Mouse (Mus musculus) neural tube, embryonic 10.5 days (tissue): ENCODE data around the gene Nebl.

Experiments
- DNase-seq: peaks from one replicate; pipeline ENCODE4 v3.0.0-alpha.2; 2017; ENCODE audit warnings: low spot score; ENCODE audit errors: extremely low spot score

Gene Nebl

DNA sequence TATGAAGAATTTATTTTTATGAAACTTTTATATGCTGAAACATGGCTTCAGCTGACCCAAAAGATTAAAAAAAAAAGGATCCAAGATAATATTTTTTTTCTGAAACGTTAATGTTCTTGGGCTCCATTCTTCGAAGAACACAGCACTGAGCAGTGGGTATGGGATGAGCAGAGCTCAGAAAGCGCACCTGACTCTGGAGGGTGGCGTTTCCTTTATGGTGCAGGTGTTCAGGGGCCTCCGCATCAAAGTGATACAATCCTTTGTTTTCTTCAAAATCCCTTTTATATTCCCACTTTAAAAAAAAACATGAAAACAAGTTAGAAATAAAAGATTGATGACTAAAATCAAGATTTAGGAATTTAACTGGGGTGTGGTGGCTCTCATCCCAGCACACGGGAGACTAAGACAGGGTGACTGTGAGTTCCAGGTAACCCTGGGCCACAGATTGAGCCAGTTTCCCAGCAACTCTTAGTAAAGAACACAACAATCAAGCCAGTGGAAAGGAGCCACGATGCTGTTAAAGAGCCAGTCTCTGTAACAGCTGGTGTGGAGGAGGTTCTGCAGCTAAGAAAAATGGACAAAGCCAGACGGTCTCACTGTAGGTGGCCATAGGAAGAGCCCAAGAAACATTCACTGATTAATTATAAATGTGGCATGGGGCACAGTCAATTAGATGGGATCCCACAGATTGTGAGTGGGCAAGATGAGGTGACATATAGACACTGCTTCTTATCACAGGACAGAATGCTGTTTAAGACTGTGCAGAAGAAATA, 317.6 kb downstream of the Nebl start:
- DNase-seq, result no peak

DNA sequence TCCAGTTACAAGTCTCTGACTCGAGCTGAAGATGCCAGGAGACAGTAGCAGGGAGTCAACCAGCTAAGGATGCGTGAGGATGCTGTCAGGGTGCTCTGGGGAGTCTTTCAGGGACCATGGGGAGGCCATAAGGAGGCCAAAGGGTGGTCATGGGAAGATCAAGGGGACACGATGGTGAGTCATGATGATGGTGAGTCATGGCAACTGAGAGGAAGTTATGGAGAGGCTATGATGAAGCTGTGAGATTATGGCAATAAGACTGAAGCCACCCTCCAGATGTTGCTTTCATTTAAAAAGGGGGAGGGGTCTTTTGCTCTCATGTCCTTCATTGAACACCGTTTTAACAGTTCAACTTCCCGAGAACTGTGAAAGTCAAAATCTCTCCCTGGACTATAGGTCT, 322.0 kb downstream of the Nebl start:
- DNase-seq, result no peak

DNA sequence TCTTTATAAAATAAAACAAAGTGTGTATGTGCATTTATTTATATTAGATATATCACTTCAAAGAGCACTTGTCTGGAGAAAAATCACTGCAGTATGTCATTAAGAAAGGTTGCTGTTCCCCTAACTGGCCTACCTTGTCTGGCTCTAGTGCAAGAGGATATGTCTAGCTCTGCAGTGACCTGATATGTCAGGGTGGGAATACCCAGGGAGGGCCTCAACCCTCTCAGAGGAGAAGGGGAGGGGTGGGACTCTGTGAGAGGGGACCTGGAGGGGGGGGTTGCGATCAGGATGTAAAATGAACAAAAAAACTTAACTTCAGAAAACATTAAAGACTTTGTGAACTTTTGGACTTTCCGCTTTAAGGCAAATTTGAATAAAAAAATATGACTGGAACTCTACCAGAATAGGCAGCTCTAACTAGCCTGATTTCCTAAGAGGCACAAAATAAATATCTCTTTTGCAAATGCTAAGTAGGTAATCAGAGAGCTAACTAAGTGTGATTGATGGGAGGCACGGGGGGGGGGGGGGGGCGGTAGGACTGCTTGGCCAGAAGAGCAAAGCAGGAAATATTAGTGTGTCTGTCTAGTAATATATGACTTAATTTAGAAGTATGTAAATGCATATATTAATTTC, 325.2 kb downstream of the Nebl start:
- no peak for DNase-seq

DNA sequence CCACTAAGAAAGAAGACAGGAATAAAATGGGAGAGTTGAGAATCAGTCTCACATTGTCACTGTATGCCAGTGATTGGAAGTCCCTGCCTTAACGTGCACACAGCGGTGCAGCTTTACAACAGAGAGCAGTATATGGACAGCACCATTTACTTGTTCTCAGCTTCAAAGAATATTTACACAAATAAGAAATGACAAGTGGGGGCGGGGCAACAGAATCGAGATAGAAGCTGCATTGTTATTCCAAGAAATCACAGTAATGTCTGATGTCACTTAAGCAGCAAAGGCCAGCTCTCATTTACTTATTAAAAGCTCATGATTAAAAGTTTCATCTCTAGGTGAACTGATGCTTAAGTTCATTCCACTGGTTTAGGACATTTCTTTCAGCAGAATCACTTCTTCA, 328.8 kb downstream of the Nebl start:
- DNase-seq, result no peak

DNA sequence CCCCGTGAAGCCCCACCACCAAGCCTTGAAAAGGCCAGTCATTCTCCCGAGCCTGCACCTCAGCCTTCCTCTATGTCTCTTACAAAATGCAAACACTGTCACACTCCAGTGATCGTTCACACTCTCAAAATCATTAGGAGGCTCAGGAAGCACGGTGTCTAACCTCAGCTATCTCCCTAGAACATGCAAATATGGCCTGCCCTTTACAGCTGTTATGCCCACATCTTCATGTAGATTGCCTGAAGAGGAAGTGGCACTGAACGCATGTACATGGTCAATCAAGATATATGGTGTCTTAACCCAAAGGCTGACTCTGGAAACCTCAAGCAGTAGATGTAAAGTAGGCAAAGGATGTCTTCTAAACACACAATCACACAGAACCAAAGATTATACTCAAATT, 335.0 kb downstream of the Nebl start:
- no peak for DNase-seq

DNA sequence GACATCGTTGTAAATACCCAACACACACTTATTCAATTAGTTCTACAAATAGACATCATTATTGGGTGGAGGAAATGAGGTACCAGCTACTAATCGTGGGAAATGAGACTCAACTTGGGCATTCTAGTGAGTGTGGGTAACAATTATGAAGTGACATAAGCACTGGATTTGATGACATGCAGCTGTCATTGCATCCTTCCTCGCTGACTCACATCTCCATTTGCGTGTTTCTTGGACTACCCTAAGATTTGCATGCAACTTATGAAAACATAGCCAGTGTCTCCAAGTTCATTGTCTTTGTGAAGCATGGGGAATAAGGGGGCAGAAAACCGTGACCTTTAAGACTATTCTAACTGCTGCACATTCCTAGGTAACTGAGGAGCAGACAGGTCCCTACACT, 339.9 kb downstream of the Nebl start:
- no peak for DNase-seq

DNA sequence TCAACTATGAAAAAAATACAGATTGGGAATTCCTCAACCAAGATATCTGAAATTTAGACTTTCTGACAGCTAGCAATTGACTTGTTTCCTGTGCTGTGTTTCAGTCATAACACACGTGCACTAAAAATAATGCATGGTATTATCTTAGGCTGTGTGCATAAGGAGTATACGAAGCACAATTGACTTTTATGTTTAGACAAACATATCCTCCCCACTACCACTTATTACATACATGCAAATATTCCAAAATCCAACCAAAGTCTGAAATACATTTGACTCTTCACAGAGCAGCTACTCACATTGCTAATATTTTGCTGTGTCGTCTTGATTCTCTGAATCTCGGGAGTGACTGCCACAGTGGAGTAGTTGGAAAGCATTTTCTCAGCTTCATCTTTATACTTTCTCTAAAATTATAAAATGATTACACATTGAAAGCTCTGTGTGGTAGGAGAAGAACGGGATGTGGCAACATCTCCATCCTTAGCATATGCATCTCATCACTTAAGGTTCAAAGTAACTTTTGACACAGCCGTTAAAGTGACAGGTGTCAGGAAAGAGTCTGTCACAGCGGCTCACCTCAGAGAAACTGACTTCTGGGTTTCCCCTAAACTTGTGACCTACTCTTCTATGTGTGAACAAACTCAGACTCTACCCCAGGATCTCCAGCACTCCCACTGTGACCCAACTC, 340.6 kb downstream of the Nebl start:
- DNase-seq, result no peak

DNA sequence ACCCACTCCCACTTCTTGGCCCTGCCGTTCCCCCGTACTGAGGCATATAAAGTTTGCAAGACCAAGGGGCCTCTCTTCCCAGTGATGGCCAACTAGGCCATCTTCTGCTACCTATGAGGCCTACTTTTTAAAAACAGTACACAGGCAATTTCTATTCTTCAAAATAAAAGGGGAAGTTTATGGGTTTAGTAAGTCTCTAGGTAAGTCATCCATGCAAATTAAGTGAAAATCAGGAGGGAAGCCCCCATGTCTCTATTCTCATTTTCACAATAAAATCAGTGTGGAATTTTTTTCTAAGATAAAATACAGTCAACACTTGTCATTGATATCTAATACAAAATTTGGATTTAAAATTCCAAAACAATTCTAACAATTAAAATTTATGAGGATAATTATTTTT, 341.4 kb downstream of the Nebl start:
- no peak for DNase-seq

DNA sequence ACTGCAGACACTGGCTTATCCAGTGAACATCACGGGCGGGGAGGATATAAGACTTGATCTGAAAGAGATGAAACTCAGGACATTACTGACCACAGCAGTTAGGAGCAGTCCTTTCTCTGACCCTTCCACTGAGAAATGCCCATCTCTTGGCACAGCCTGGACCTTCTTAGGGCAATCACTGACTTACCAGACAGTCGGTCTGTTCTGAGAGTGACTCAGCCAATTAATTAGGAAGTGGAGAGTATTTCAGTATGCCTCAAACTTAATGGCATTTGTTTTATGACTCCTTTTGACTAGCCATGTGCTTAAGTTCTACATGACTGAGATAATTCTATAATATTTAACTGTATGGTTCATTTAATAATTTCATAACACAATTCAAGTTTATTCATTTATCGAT, 341.9 kb downstream of the Nebl start:
- DNase-seq, result no peak

DNA sequence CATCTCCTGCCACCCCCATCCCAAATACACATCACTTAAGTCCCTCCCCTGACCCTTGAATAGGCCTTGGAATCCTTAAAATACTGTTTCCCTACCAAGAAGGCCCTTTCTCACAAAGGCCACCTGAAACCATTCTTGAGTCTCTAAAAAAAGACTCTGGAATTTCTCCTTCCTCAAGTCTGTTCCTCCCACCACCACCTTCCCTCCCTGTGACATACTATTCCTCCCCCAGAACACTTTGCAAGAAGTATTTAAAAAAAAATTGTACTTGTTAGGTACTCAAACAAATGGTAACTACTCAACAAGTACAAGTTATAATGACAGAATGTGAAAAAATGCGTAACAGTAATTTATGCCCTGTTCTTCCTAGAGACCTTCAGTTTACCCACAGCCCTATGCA, 349.0 kb downstream of the Nebl start:
- no peak for DNase-seq

DNA sequence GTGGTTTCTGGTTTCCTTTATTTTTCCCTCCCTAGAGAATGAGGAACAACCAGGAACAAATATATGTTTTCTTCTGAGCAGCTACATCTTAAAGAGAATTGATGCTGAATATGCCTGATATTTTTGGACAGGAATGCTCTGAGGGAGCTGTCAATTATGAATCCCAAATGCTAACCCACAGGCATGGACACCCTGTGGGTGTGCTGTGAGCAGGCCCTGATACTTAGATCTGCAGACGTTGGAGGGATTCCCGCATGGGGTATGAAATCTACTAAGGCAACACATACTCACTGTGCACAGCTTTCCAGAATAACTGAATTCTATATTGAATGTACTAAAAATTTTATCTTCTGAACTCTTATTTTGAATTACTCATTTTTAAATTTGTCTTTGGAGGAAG, 355.3 kb downstream of the Nebl start:
- no peak for DNase-seq

DNA sequence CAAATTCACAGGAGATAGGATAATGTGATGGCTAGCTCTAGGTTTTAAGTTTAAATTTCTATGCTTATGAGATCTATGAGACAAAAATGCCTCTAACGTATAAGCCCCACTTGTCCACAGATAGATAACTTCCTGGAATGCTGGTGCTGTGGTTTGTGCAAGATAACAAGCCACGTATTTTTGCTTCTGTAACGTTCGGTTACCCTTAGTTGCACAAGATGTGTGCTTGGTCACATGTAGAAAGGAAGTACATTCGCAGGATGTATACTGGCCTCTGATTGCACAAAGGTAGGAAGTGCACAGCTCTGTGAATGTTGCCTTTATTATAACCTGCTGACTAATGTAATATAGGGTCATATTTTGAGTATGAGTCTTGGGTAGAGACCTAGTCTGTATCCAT, 365.6 kb downstream of the Nebl start:
- no peak for DNase-seq

DNA sequence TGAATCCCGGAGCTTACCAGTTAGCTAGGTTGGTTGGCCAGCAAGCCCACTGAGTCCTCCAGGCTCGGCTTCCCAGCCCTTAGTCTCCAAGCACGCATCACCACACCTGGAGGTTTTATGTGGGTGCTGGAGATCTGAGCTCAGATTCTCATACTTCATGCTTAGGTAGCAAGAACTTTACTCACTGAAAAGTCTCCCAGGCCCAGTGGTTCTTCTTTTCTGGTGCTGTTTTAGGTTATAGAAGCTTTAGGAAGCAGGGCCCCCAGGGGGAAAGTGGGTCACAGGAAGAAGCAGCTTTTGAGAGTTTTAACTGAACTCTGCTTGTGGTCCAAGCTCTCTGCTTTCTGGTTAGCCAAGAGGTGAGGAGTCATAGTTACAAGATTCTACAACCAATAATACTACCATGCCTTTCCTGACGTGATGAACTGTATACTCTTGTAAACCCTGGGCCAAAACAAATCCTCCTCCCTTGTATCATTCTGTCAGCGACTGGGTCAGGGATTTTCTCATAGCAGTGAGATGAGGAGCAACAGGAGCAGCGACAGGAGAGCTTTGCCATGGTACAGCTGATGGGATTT, 366.2 kb downstream of the Nebl start:
- no peak for DNase-seq

DNA sequence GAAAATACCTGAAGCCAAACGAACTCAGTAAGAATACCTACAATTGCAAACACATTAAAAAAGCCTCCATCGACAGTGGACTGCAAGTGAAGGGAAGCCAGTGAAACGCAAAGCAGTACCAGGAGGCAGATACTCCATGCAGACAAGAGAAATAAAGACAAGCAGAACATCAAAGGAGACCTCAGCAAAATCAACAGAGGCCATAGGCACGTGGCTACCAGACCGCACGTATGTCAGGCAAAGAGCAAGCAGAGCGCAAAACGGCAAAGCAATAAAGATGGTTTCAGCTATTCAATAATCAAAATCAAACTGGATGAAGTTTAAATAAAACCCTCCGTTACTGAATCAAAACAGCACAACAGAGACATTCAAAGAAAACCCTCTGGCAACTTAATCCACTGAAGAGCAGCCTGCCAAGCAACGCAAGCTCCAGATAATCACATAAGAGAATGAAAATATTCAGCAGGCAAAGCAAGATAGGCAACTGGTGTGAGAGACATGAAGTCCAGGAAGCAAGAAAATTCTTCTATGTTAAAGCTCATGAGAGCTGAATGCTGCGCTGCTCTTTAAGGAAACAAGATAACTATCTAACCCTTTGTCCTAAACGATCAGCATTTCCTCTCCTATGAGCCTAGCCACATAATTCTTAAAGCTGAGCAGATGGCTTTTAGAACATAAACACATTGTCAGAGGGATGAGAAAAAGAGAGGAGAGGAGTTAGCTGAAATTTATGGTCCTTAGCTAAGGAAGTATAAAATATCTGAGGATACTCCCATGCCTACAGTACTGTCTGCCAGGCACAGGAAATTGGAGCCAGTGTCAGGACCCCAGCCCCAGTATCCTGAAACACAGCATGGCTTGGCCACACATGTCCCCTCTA, 367.7 kb downstream of the Nebl start:
- DNase-seq, result no peak

DNA sequence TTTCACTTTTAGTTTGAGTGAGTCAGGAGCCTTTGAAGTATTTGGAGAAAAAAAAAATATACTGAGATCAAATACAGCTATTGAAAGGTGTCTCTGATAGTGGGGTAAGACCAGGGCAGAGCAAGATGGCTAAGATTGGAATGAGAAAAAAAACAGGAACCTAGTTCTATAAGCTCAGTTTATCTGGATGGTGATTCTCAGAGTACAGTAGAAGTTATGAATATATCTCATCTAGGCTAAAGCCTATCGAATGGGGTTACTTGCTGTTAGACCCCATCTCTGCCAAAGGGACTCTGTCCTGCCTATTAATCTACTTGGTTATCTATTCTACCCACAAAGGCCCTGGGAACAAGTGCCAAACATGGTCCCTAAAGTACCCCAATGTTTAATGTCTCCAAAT, 369.1 kb downstream of the Nebl start:
- DNase-seq, result no peak

DNA sequence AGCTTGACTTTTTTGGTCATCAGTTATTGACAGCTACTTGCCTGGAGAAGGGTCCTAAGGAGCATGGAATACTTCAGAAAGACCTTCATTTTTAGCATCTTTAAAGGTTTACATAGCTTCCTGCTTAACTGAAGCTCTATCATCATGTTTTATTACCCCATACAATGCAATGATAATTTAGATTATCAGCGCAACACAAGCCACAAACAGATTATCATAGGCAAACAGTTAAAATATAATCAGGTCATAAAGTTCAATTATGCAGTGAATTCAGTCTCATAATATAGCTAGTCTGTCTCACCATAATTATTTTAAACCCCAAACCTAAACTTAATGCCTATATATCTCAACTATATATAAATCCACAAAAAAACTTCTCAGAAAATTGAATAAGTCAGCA, 386.6 kb downstream of the Nebl start:
- no peak for DNase-seq

DNA sequence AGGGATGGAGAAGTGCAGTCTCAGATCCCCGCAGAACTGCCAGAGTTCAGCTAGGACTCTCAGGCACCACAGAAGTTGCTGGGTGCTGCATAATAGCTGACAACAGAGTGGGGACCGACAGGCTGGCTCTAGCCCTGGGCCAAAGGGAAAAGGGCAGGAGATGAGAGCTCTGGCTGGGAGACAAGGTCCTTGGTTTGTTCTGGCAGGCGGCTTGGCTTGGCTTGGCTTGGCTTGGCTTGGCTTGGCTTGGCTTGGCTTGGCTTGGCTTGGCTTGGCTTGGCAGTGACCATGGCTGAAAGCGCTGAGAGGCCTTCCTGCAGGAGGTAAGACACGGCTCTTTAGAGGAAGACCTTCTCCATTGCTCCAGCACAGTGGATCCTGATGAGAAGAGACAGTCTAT, 395.8 kb downstream of the Nebl start:
- no peak for DNase-seq

DNA sequence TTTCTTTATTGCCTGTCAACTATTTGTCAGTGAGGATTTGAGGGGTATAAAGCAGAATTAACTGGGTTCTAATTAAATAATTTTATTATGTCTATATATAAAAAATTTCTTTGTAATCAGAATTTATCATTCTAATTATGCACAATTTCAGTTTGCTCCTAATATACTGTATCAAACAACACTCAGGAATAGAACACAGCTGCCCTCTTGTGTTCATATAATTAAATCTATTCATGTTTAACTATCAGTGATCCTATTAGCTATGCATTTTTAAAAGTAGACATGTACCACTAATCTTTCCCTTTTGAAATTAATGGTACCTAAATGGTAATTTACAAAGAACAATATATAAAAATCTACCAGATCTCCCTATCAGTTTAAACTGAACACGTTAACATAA, 404.7 kb downstream of the Nebl start:
- DNase-seq, result no peak

DNA sequence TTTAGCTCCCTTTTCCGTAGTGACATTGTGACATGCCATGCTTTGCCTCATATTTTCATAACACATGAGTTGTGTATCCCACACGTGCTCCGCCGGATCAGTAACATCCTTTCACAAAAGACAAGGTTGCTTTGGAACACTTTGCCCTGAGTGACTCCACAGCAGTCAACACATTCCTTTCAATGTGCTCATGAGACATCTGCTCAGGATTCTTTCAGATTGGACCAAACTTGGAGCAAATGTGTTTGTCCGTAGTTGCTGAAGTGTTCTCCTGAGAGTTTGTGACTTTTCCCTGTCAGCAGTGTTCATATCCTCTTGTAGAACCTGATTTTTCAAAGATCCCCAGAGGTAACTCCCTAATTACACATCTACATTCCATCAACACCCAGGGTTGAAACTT, 414.4 kb downstream of the Nebl start:
- no peak for DNase-seq

DNA sequence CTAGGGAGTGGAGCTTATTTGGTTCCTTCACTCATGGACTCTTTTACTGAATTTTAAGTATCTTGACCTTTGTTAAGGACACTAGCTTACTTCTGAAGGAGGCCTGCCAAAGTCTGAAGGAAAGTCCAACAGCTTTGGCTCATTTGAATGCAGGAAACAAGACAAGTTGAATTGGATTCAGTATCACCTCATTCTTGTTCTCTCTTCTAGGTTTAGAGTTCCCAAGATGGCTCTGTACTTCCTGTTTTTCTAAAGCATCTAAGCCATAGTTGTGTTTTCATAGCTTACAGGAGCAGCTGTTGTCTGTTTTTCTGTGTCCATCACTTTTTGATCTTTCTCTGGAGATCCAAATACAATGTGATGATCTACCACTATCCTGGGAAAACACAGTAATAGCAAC, 429.9 kb downstream of the Nebl start:
- no peak for DNase-seq

DNA sequence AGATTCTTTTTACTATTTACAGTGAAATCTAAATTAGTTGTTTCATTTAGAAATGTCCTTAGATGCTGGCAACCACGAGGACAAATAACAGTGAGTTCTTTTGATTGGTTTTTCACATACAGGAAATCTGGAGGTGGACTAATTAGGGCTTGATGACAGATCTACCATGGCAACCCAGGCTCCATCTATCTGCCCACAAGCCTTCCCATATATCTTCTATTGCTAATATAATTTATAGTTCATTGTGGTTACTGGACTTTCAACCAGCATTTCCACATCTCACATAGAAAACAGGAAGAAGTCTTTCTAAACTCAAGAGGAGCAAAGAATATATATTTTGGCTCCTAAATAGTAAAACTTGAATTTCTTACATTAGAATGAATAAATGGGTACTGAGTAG, 433.8 kb downstream of the Nebl start:
- no peak for DNase-seq
